Mouse (Mus musculus) myocyte (in vitro differentiated cells): Measurements from ENCODE around the gene Hras. TPM values are rescaled to one million over a fixed set of nuclear protein-coding genes. Genes with fewer than 3 reads are reported as not detected.

Source experiments
- H3K27me3 ChIP-seq: one replicate; pipeline ENCODE4 v1.6.1; 2011; ENCODE audit not compliant: control insufficient read depth, insufficient read depth, insufficient read length
- H3K36me3 ChIP-seq: one replicate; pipeline ENCODE4 v1.6.1; 2011; ENCODE audit not compliant: control insufficient read depth, insufficient read depth
- H3K4me2 ChIP-seq: one replicate; pipeline ENCODE4 v1.6.1; 2011; ENCODE audit warnings: low read depth, control low read depth
- H3K4me3 ChIP-seq: one replicate; pipeline ENCODE4 v1.5.1; 2011; ENCODE audit warnings: mild to moderate bottlenecking, control low read depth, moderate library complexity
- H3K79me2 ChIP-seq: one replicate; pipeline ENCODE4 v1.6.1; 2011; ENCODE audit not compliant: control insufficient read depth, insufficient read depth
- H3ac ChIP-seq: one replicate; pipeline ENCODE4 v1.6.1; 2011; ENCODE audit not compliant: control insufficient read depth, insufficient read length
- CEBPB ChIP-seq: IDR thresholded peaks from 2 replicates; pipeline ENCODE4 v1.6.1; 2011; ENCODE audit warnings: mild to moderate bottlenecking, moderate library complexity; ENCODE audit not compliant: poor library complexity, insufficient read depth, severe bottlenecking
- E2F4 ChIP-seq: IDR thresholded peaks from one replicate; pipeline ENCODE4 v1.6.1; 2011; ENCODE audit warnings: mild to moderate bottlenecking, control low read depth, moderate library complexity; ENCODE audit not compliant: insufficient read depth
- MAX ChIP-seq: IDR thresholded peaks from one replicate; pipeline ENCODE4 v1.6.1; 2011; ENCODE audit warnings: low read depth, mild to moderate bottlenecking, control low read depth
- MYOD1 ChIP-seq, 3 experiments: IDR thresholded peaks; one replicate each; pipeline ENCODE4 v1.6.1; 2011; ENCODE audit warnings: control low read depth in 2 of 3, low read depth in 2 of 3, mild to moderate bottlenecking in 2 of 3, moderate library complexity in 1 of 3; ENCODE audit not compliant: insufficient read length in 2 of 3, control insufficient read depth in 1 of 3
- MYOG ChIP-seq, 3 experiments: IDR thresholded peaks; one replicate each; pipeline ENCODE4 v1.6.1; 2011; ENCODE audit warnings: control low read depth in 2 of 3, low read depth in 2 of 3, mild to moderate bottlenecking in 2 of 3; ENCODE audit not compliant: insufficient read length in 2 of 3, control insufficient read depth in 1 of 3, insufficient read depth in 1 of 3
- POLR2A ChIP-seq: IDR thresholded peaks from one replicate; pipeline ENCODE4 v1.6.1; 2011; ENCODE audit warnings: low read depth, mild to moderate bottlenecking, control low read depth, moderate library complexity; ENCODE audit not compliant: insufficient read length
- POLR2AphosphoS2 ChIP-seq: IDR thresholded peaks from one replicate; pipeline ENCODE4 v1.6.1; 2011; ENCODE audit warnings: low read depth, control low read depth; ENCODE audit not compliant: insufficient read length
- REST ChIP-seq: IDR thresholded peaks from one replicate; pipeline ENCODE4 v1.6.1; 2011; ENCODE audit warnings: mild to moderate bottlenecking, control low read depth, moderate library complexity; ENCODE audit not compliant: insufficient read depth, insufficient read length
- SRF ChIP-seq: IDR thresholded peaks from one replicate; pipeline ENCODE4 v1.6.1; 2011; ENCODE audit warnings: low read depth; ENCODE audit not compliant: control insufficient read depth, insufficient read length
- TCF12 ChIP-seq: IDR thresholded peaks from one replicate; pipeline ENCODE4 v1.6.1; 2011; ENCODE audit warnings: mild to moderate bottlenecking, control low read depth; ENCODE audit not compliant: poor library complexity, insufficient read depth, severe bottlenecking
- TCF3 ChIP-seq: IDR thresholded peaks from one replicate; pipeline ENCODE4 v1.6.1; 2011; ENCODE audit warnings: low read depth, control low read depth; ENCODE audit not compliant: insufficient read length
- USF1 ChIP-seq: IDR thresholded peaks from one replicate; pipeline ENCODE4 v1.6.1; 2011; ENCODE audit warnings: low read depth, mild to moderate bottlenecking, control low read depth, moderate library complexity
- polyA plus RNA-seq: library from polyadenylated mRNA; unstranded; fragments of >200 nt; fragmentation: generic; extraction: Trizol; gene quantifications from one replicate; pipeline ENCODE4 v1.2.1, GENCODE M21; 2012; ENCODE audit warnings: missing spikeins

Hras gene
- polyA plus RNA-seq, 1 experiment: 215 TPM

DNA sequence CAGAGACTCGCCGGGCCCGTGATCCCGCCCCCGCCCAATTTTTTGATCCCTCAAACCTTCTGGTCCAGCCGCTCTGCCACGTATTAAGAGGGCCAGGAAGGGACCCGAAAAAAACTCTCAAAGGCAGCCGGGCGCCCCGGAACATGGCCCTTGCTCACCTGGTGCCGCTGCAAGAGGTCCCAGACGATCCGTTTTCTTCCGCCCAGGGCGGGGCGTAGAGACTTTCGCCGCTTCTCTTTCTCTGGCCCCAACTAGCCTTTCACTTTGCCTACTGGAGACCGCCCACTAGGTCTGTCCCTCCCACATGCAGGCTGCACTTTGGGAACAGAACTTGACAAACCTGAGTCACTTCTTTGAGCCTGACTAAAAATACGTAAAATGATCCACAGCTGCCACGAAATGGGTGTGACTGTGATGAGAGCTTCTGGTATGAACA is 25.3 kb downstream of the Hras start:
- peak overlapping the region; percentile 30 for H3ac ChIP-seq
- H3K4me2 ChIP-seq: peak overlapping the region; percentile 85
- no peaks in the 10 kb centered on the region for H3K27me3 ChIP-seq
- peaks cover 14% of the 10 kb centered on the region for H3K36me3 ChIP-seq
- TF ChIP-seq POLR2A (no peak), SRF (no peak), TCF12 (peak; percentile 6), MAX (no peak), TCF3 (no peak), MYOG (IDR thresholded peaks at IDR 0.05; ENCODE audit: control insufficient read depth in 1 of 3, insufficient read depth in 1 of 3, insufficient read length in 2 of 3, low read depth in 2 of 3) (peak in 2 of 3 experiments; percentile 39 to 45), POLR2AphosphoS2 (no peak), MYOD1 (IDR thresholded peaks at IDR 0.05; ENCODE audit: control insufficient read depth in 1 of 3, insufficient read length in 2 of 3, low read depth in 2 of 3) (peak in 1 of 3 experiments; percentile 33)
- H3K4me3 ChIP-seq: peak overlapping the region; percentile 46
- H3K79me2 ChIP-seq: peaks cover 14% of the 10 kb centered on the region

DNA sequence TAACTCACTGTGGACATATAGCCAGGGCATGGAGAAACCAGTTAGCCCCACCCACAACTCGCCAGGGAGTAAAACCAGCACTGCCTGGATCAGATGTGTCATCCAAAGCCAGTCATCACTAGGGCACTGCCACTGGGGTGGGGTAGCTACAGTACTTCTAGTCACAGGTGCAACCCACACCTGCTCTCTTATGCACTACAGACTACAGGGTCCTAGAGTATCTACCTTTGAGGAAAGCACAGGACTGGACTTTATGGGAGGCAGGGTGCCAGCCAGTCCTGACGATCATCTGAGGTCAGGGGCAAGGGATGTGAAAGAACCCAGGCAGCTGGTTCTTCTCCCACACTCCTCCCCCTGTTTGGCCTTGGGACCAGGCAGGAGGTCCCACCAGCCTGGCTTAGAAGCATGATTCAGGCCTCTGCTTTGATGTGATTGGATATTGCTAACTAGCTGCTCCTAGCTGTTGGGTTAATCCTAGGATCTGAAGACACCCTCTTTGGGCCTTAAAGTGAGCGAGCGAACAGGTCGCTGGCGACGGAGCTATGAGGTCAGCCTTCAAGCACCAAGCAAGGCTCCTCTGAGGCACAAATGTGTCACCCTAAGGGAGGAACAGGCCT is 25.8 kb downstream of the Hras start:
- TF ChIP-seq POLR2AphosphoS2 (peak; percentile 19), MYOD1 (IDR thresholded peaks at IDR 0.05; ENCODE audit: control insufficient read depth in 1 of 3, insufficient read length in 2 of 3, low read depth in 2 of 3) (peak in 1 of 3 experiments; percentile 53), POLR2A (peak; percentile 31), TCF3 (no peak), CEBPB (no peak), MYOG (IDR thresholded peaks at IDR 0.05; ENCODE audit: control insufficient read depth in 1 of 3, insufficient read depth in 1 of 3, insufficient read length in 2 of 3, low read depth in 2 of 3) (peak in 1 of 3 experiments; percentile 4), MAX (no peak)
- no peaks in the 10 kb centered on the region for H3K27me3 ChIP-seq
- H3K36me3 ChIP-seq: peaks cover 14% of the 10 kb centered on the region
- H3ac ChIP-seq: peak overlapping the region; percentile 30
- peak overlapping the region; percentile 46 for H3K4me3 ChIP-seq
- peaks cover 14% of the 10 kb centered on the region for H3K79me2 ChIP-seq
- peak overlapping the region; percentile 85 for H3K4me2 ChIP-seq

DNA sequence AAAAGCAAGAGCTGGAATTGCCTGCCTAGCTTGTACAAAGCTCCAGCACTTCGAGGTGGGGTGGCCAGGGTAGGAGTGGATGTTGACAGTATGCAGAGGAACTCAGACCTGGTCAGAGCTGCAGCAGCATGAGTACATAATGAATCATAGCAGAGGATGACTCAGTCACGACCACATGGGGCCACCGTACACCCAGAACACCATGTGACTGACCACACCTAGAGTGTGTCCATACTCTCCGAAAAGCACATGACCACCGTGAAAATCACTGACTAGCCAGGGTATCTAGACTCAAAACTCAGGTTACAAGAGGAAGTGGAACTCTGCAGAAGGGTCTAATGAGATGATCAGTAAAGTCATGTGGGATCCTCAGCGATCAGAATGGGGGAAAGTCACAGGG is 29.0 kb downstream of the Hras start:
- TF ChIP-seq MYOD1 (IDR thresholded peaks at IDR 0.05; ENCODE audit: control insufficient read depth in 1 of 3, insufficient read length in 2 of 3, low read depth in 2 of 3) (peak in 1 of 3 experiments; percentile 46), MAX (peak; percentile 71), USF1 (peak; percentile 96), CEBPB (0 out of 2 replicates have a peak, but pooled peaks have one; percentile 3), SRF (no peak), TCF12 (no peak)
- Histone ChIP-seq H3ac (no peak overlapping the region), H3K36me3 (peaks cover 31% of the 10 kb centered on the region), H3K27me3 (no peaks in the 10 kb centered on the region), H3K79me2 (peaks cover 14% of the 10 kb centered on the region), H3K4me2 (peak overlapping the region; percentile 83), H3K4me3 (no peak overlapping the region)

DNA sequence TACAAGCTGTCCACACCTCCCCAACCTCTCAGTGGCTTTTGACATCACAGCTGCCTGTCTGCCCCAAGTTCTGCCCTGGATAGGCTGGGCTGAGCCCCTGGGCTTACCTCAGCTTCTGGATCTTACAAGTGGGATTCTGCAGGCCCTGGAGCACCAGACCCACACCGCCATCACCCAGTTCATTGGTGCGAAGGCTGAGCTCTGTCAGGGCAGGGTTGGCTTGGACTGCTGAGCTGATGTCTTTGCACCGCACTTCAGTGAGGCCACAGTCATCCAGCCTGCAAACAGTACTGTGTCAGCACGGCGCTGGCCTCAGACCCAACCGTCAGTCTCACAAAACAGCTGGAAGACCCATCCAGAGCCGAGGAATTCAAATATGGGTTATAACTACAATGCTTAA is 29.4 kb downstream of the Hras start:
- TF ChIP-seq CEBPB: no peak
- peaks cover 31% of the 10 kb centered on the region for H3K36me3 ChIP-seq
- no peaks in the 10 kb centered on the region for H3K27me3 ChIP-seq

DNA sequence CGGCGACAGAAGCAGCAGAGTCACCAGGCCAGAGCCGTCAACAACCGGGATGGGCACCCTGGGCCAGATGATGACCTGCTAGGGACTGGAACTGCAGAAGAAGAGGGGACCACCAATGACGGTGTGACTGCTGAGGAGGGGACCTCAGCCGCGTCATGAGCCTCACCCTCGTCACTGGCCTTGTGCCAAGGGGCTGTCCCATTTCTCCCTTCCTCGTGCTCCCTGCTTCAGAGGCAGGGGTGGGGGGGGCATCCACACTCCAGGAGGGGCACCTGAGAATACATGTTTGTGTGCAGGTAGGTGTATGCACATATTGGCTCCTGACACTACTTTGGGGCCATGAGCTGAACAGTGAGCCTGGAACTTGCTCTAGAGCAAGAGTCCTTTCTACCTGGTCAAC is 38.4 kb downstream of the Hras start:
- no peak overlapping the region for H3ac ChIP-seq
- peaks cover 13% of the 10 kb centered on the region for H3K36me3 ChIP-seq
- H3K4me3 ChIP-seq: no peak overlapping the region
- H3K4me2 ChIP-seq: no peak overlapping the region
- H3K27me3 ChIP-seq: no peaks in the 10 kb centered on the region
- TF ChIP-seq REST (no peak), USF1 (no peak), POLR2A (no peak), MAX (no peak), E2F4 (no peak), TCF12 (no peak)
- no peaks in the 10 kb centered on the region for H3K79me2 ChIP-seq

More for the DNA sequence above, 29.4 kb downstream of the Hras start:
- no peak overlapping the region for H3ac ChIP-seq
- no peak overlapping the region for H3K4me3 ChIP-seq
- H3K79me2 ChIP-seq: peaks cover 14% of the 10 kb centered on the region
- peak overlapping the region; percentile 83 for H3K4me2 ChIP-seq
